Mouse (Mus musculus) urinary bladder, postnatal 25 days (tissue): ENCODE data around the gene Akain1.

ENCODE experiments used
- DNase-seq: peaks from one replicate; pipeline ENCODE4 v3.0.0; 2022; ENCODE audit warnings: low spot score

The Akain1 gene

DNA sequence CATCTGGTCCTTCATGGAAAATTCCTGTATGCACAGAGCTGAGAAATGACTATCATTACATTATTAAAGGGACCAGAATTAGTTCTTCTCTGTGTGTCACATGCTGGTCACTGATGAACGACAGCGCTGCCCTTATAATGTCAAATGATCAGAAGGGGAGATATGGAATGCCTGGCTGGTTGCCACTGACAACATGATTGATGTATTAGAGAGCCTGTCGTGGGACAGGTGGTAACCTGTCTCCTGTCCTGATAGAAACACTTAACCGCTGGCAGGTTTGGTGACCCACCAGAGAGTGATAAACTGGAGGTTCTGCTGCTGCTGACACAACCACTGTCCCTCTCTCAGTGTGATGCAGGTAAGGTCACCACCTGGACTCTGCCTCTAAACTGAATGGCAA lies 40.1 kb downstream of the Akain1 start:
- DNase-seq = no peak

DNA sequence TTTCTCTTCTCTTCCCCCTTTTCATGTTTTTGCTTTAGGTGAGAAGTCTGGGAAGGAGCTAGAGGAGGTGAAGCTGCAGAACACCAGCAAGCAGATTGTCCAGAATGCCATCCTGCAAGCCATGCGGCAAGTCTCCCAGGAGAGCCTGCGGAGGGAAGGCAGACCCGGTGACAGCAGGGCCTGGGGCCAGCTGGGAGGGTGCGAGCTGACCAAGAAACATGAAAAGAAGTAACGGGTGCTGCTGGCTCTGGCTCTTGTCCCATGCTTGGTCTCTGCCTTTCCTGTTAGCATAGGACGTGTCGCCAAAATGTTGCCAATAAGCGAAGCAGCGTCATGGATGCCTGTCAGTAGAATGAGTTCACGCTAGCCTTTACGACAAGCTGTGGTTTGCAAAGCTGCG lies 48.0 kb downstream of the Akain1 start:
- no peak for DNase-seq

DNA sequence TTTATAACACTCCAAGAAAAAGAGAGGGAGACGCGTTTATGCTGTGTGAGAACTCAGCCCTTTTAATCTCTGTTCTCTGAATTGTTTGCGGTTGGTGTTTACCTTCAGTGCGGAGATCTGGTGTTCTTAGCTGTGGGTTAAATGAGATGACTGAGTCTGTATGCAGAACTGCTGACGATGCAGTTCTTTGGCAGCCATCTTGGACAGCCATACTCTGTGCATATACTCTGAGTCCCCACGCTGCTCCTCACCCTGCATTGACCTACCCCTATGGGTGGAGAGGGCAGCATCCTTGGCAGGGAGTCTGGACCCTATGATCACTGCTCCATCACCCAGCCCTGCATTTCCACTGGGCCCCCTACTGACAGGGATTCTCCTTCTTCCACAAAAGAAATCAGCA lies 48.8 kb downstream of the Akain1 start:
- DNase-seq = no peak

DNA sequence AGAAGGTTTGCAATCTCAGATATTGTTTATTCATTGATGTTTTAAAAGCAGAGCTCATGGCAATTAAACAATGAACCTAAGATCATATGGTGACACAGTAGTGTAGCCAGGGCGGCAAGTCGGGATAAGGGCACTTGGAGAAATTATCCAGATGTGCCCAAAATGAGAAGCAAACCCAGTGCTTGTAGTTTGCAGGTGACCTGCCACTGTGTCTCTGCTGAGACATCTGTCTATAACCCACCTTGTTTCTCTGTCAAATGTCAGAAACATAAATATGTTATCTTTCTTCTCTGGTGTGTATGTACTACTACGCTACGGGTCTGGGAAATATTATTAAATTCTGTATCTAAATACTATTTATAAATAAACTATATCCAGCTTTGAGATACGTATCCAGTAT lies 49.7 kb downstream of the Akain1 start:
- no peak for DNase-seq

DNA sequence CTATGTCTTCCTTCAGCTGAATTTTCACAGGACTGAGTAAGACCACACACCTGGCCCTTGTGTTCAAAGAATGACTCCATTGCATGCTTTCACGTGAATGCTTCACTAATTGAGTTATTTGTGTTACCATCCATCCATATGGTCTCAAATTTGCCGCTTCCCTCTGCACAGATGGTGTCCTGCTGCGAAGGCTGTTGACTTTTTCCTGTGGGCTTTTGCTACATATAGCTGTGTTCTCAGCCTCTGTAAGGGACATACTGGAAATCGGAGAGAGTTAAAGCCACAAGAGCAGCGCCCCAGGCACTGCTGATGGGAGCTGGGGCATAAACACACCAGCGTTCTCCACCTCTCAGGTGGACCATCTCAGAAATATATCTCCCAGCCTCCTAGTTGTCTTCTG lies 53.2 kb downstream of the Akain1 start:
- DNase-seq = no peak

DNA sequence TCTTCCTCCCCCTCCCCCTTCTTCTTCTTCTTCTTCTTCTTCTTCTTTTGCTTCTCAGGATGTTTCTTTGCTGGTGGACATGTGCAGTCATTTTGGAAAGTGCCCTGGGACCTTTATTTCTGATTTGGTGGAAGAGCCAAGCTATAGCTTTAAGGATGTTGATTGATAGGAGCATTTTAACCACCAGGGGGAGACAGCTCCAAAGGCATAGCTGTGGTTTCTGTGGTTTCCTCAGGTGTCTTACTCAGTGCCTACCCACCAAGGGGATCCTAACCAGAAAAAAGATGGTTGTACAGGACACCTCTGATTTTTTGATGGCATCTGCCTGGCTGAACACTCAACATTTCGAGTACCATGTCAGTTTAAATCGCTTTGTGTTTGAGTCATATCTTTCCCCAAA lies 56.4 kb downstream of the Akain1 start:
- DNase-seq = no peak

DNA sequence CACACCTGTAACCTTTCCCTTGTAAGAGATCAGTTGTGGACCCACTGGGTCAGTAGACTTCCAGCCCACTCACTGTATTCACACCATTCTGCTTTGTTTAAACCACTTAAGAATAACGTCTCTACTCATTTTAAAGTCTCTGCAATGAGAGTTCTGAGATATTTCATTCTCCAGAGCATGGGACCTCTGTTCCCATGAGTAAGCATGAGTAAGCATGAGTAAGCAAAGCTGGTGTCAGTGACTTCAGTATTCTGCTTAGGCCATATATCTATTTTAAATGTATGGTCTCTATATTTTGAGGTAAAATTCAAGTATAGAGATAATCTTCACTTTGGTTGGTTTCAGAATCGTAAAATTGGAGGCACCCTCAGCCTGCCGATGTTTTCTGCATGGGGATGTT lies 57.0 kb downstream of the Akain1 start:
- no peak for DNase-seq

DNA sequence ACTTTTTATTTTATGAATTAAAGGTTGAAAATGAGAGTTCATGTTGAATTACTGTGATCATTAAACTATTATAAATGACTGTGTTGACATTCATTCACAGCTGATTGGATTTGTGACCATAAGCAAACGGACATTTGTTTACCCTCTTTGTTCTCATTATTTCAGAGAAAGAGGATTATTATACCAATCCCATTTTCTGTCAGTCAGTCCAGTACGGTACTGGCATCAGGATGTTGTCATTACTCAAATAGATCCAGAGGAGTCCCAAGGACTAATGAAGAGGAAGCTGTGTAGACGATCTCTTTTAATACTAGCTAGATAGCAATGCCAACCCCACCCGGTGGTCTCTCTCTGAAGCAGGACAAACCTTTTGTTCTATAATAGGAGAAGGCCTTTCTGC lies 58.2 kb downstream of the Akain1 start:
- no peak for DNase-seq

DNA sequence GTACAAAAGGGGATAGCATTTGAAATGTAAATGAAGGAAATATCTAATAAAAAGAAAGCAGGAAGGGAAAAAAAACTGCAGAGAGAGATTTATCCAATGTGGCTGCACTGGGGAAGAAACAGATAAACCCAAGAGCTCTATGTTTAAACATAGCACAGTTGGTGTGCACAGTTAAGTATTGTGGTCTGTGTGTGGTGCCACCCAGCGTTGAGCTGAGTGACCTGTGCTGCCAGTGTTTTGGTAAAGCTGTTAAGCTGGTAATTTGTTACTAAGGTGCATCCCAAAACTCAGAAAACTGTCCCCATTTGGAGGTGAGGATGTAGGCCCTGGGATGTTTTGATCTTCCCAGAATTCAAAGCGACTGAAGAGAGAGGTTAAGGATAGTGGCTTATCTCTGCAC lies 59.8 kb downstream of the Akain1 start:
- DNase-seq = no peak

DNA sequence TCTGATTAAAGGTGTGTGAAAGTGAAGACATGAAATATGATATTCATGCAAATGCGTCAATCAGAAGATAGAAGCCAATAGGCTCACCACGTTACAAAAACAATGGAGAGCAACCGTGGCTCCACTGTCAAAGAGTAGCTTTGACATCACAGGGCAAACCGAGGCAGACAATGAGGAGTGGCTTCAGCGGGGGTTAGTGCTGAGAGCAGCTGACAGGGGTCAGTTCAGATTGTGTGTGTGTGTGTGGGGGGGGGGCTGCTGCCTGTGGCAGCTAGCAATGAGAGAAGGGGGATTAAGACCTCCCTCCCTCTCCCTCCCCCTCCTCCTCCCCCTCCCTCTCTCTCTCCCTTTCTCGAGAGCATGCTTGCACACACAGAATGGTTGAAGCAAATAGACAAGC lies 60.3 kb downstream of the Akain1 start:
- no peak for DNase-seq

DNA sequence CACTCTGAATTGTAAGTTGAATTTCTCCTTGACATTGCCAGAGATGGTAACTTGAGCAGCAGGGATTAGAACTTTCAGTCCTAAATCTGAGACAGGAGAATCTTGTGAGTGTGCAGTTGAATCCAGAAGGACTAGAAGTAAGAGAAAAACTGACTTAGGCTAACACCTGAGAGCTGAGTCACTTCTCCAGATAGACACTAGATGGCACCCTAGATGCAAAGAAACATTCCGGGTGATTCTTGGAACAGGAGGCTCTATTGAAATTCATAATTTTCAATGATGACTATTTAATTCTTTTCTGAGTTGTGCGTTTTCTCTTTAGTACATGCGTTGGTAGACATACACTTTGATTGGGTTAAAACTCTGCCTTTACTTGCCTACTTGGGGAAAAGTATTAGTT lies 66.9 kb downstream of the Akain1 start:
- no peak for DNase-seq

DNA sequence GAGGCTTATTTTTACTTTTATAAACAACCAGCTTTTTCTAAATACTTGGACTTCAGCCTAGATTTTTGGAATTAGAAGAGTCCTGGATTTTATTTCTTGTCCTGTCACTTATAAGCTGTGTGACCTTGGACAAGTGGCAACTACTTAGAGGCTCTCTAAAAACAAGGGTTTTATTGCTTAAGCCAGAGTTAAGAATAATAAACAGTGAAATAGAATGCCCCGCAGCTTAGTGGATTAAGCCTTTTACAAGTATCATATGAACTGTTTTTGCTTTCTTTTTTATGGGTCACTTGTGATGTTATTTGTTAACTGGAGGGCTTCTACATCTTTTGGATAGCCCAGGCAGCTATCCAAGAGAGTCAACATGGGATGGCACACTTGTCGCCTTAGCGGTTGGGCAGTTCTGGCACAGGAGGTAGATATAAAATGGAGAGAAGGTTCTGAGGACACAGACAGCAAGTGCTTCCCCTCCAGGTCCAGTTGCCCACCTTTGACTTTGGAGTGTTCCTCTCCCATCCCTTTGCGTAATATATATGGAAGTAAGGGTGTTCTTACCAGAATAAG lies 77.3 kb downstream of the Akain1 start:
- DNase-seq = no peak

DNA sequence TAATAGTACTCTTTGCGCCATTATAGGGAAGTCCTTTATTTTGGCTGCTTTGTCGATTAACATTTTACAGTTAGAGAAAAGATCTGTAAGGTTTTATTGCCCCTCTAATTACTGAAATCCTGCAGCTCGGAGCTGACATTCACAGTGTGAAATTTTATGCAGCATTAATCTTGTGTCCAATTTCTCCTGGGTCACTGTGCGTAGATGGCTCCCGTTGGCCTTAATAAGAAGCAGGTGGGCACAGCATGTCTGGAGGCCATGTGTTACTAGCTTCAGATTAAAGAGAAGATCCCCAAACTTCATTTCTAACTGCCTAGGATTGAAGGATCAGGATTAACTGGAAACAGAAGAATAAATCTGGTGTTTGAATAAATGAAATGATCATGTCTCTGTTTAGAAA lies 92.3 kb downstream of the Akain1 start:
- DNase-seq = no peak
